Mouse (Mus musculus) kidney, adult 2 months (tissue): ENCODE data around the gene Iqsec1. TPM values are rescaled to one million over a fixed set of nuclear protein-coding genes. Genes with fewer than 3 reads are reported as not detected.
"Not testable (repeated sequence)": the region's sequence is repeated elsewhere in the genome, so short reads cannot be mapped to it uniquely, and the experiment has no call there.

Source experiments
- DNase-seq: peaks from one replicate; pipeline ENCODE4 v3.0.0; 2021
- H3K27ac ChIP-seq: fragments of 200-500 bp; 2 replicates; pipeline ENCODE4 v1.5.1; 2012; ENCODE audit warnings: low read depth, low read length, control low read depth, inconsistent platforms; ENCODE audit not compliant: insufficient read depth
- H3K27me3 ChIP-seq: fragments of 200-500 bp; replicated peaks from 2 replicates; pipeline ENCODE4 v1.6.1; 2012; ENCODE audit warnings: mild to moderate bottlenecking, moderate library complexity, low read length, inconsistent platforms; ENCODE audit not compliant: control insufficient read depth, insufficient read depth
- H3K36me3 ChIP-seq: fragments of 200-500 bp; 2 replicates; pipeline ENCODE4 v1.6.1; 2012; ENCODE audit warnings: mild to moderate bottlenecking, moderate library complexity, low read length, inconsistent platforms; ENCODE audit not compliant: control insufficient read depth, insufficient read depth
- H3K4me1 ChIP-seq: fragments of 200-500 bp; 2 replicates; pipeline ENCODE4 v1.6.1; 2011; ENCODE audit warnings: low read length; ENCODE audit not compliant: control insufficient read depth, insufficient read depth
- H3K4me3 ChIP-seq: fragments of 200-500 bp; 2 replicates; pipeline ENCODE4 v1.5.1; 2011; ENCODE audit warnings: mild to moderate bottlenecking, low read depth, low read length, control low read depth; ENCODE audit not compliant: insufficient read depth
- CTCF ChIP-seq: fragments of 200-500 bp; conservative IDR thresholded peaks from 2 replicates; pipeline ENCODE4 v1.5.1; 2011; ENCODE audit warnings: low read depth, mild to moderate bottlenecking, control low read depth, low read length, moderate library complexity, mixed read lengths; ENCODE audit not compliant: insufficient read depth, insufficient read length
- POLR2A ChIP-seq: fragments of 200-500 bp; IDR thresholded peaks from one replicate; pipeline ENCODE4 v1.6.1; 2011; ENCODE audit warnings: low read depth, low read length, control low read depth
- WGBS: fragments of 180-500 bp; shearing (Covaris S2); methylation state at CpG from one replicate; pipeline ENCODE4 v1.1.7; 2018; 5-methylcytosine and 5-hydroxymethylcytosine counted together
- polyA plus RNA-seq: library from polyadenylated mRNA; depleted of rRNA; stranded (reverse); fragments of >200 nt; gene quantifications from 2 replicates; pipeline ENCODE4 v1.2.3, GENCODE M21; 2012

Iqsec1 gene
- polyA plus RNA-seq, 1 experiment: 149 TPM

DNA sequence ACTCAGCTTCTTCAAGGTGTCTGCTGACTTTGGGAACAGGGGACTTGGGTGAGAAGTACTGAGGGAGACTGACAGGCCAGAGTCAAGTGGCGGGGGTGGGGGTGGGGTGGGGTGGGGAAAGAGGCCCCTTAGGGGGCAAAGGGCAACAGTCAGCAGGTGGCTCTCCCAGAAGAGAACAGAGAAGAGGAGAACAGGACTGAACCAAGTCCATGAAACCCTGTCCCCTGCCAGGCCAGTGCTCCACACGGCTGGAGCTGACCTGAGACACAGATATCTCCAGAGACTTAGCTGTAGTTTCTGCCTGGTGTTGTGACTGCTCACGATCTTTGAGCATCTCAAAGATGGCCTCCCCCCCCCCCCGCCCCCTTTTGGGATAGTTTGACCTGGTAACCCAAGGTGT, 339.2 kb downstream of the Iqsec1 start:
- H3K36me3 ChIP-seq: no peaks in the 10 kb centered on the region
- no peaks in the 10 kb centered on the region for H3K4me1 ChIP-seq
- 64% methylated on average over 4 of the region's 4 CpGs for WGBS
- TF ChIP-seq CTCF (no peak), POLR2A (no peak)
- no peak overlapping the region for H3K4me3 ChIP-seq
- no peak overlapping the region for H3K27ac ChIP-seq
- no peaks in the 10 kb centered on the region for H3K27me3 ChIP-seq
- DNase-seq: no peak

GRCm38 (mm10) chr6:90648391-90648790, 340.1 kb downstream of the Iqsec1 start:
- no peak for DNase-seq
- Histone ChIP-seq H3K27ac (no peak overlapping the region), H3K4me1 (no peaks in the 10 kb centered on the region), H3K36me3 (no peaks in the 10 kb centered on the region), H3K27me3 (no peaks in the 10 kb centered on the region), H3K4me3 (no peak overlapping the region)
- WGBS: 98% methylated on average over 6 of the region's 6 CpGs
- no peak for TF ChIP-seq POLR2A
- no peak for TF ChIP-seq CTCF

GRCm38 (mm10) chr6:90644965-90645364, 343.5 kb downstream of the Iqsec1 start:
- no peaks in the 10 kb centered on the region for H3K36me3 ChIP-seq
- TF ChIP-seq CTCF (no peak), POLR2A (no peak)
- H3K27me3 ChIP-seq: no peaks in the 10 kb centered on the region
- no peak overlapping the region for H3K27ac ChIP-seq
- WGBS: 66% methylated on average over 4 of the region's 4 CpGs
- no peak overlapping the region for H3K4me3 ChIP-seq
- H3K4me1 ChIP-seq: no peaks in the 10 kb centered on the region
- no peak for DNase-seq

DNA sequence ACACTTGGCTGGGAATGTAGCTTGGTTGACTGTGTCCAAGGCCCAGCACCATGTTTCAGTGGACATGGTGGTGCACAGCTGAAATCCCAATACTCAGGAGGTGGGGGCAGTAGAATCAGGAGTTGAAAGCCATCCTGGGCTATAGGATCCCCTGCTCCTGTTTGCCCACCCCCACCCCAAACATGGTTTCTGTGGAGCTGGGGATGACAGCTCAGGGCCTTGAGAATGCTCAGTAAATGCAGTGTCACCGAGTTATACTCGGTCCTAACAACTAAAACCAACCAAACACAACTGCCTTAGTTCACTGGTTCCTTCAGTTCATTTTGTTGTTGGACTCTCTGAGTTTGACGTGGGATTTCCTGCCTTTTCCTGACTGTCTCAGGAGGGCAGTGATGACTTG, 345.4 kb downstream of the Iqsec1 start:
- no peaks in the 10 kb centered on the region for H3K27me3 ChIP-seq
- TF ChIP-seq POLR2A (no peak), CTCF (no peak)
- H3K4me3 ChIP-seq: no peak overlapping the region
- no peaks in the 10 kb centered on the region for H3K36me3 ChIP-seq
- 79% methylated on average over 3 of the region's 3 CpGs for WGBS
- DNase-seq: no peak
- no peak overlapping the region for H3K27ac ChIP-seq
- no peaks in the 10 kb centered on the region for H3K4me1 ChIP-seq

DNA sequence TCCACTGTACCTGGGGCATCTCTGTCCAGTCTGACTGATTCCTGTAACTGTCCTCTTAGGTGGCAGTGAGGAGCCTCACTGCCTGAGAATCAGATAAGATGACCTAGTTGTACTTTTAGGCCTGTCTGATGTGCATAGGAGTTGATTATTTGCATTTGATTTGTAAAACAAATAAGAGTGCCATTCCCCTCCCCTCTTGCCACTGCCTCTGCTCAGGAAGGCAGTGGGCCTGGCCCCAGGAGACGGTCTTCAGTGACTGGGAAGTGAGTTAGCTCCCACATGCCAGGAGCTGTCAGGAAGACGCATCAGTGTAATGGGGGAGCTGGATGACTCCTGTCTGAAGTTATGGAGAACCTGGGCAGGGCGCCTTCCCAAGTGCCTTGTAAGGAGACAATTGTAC, 352.9 kb downstream of the Iqsec1 start:
- Histone ChIP-seq H3K36me3 (no peaks in the 10 kb centered on the region), H3K4me1 (no peaks in the 10 kb centered on the region), H3K4me3 (no peak overlapping the region), H3K27ac (no peak overlapping the region), H3K27me3 (no peaks in the 10 kb centered on the region)
- TF ChIP-seq POLR2A (no peak), CTCF (no peak)
- no peak for DNase-seq
- 89% methylated on average over 3 of the region's 3 CpGs for WGBS

GRCm38 (mm10) chr6:90635081-90635480, 353.4 kb downstream of the Iqsec1 start:
- Histone ChIP-seq H3K4me3 (no peak overlapping the region), H3K4me1 (no peaks in the 10 kb centered on the region), H3K27me3 (no peaks in the 10 kb centered on the region), H3K27ac (no peak overlapping the region), H3K36me3 (no peaks in the 10 kb centered on the region)
- 69% methylated on average over 4 of the region's 4 CpGs for whole genome bisulfite sequencing
- TF ChIP-seq CTCF: no peak
- no peak for TF ChIP-seq POLR2A
- no peak for DNase-seq

- peak; percentile 15; the same call in 1 of the 2 replicates for TF ChIP-seq CTCF
- not testable (repeated sequence) for DNase-seq, H3K36me3 ChIP-seq, H3K4me3 ChIP-seq, H3K4me1 ChIP-seq, H3K27me3 ChIP-seq, H3K27ac ChIP-seq
- WGBS: 92% methylated on average over 3 of the region's 3 CpGs
Measured at GRCm38 (mm10) chr6:90632526-90632925, 356.0 kb downstream of the Iqsec1 start.

GRCm38 (mm10) chr6:90630427-90630826, 358.1 kb downstream of the Iqsec1 start:
- Histone ChIP-seq H3K27me3 (no peaks in the 10 kb centered on the region), H3K36me3 (no peaks in the 10 kb centered on the region), H3K27ac (no peak overlapping the region), H3K4me3 (no peak overlapping the region), H3K4me1 (no peaks in the 10 kb centered on the region)
- no peak for DNase-seq
- TF ChIP-seq POLR2A: no peak
- 94% methylated on average over 7 of the region's 7 CpGs for WGBS
